Mouse (Mus musculus) limb, embryonic 15.5 days (tissue): ENCODE results near the gene Hoxd8. TPM values are rescaled to one million over a fixed set of nuclear protein-coding genes. Genes with fewer than 3 reads are reported as not detected.

ENCODE experiments used
- ATAC-seq: fragments of 200-750 bp; cut with Nextera tagmentation; 2 replicates; pipeline ENCODE4 v1.8.0; 2017; ENCODE audit warnings: low read depth, moderate TSS enrichment; ENCODE audit not compliant: insufficient number of reproducible peaks, low FRiP score, low TSS enrichment
- H3K27ac ChIP-seq: fragments of 300-500 bp; sonication (generic); 2 replicates; pipeline ENCODE4 v1.5.1; 2015; ENCODE audit warnings: moderate library complexity, mild to moderate bottlenecking, inconsistent platforms
- H3K27me3 ChIP-seq: fragments of 300-500 bp; sonication (generic); 2 replicates; pipeline ENCODE4 v1.6.1; 2015; ENCODE audit warnings: inconsistent platforms
- H3K36me3 ChIP-seq: fragments of 300-500 bp; sonication (generic); 2 replicates; pipeline ENCODE4 v1.6.1; 2015; ENCODE audit warnings: inconsistent platforms
- H3K4me1 ChIP-seq: fragments of 300-500 bp; sonication (generic); 2 replicates; pipeline ENCODE4 v1.6.1; 2015; ENCODE audit warnings: inconsistent platforms
- H3K4me2 ChIP-seq: fragments of 300-500 bp; sonication (generic); 2 replicates; pipeline ENCODE4 v1.6.1; 2015; ENCODE audit warnings: mild to moderate bottlenecking, inconsistent platforms
- H3K4me3 ChIP-seq: fragments of 300-500 bp; sonication (generic); 2 replicates; pipeline ENCODE4 v1.5.1; 2015; ENCODE audit warnings: mild to moderate bottlenecking, inconsistent platforms
- H3K9ac ChIP-seq: fragments of 300-500 bp; sonication (generic); 2 replicates; pipeline ENCODE4 v1.6.1; 2015; ENCODE audit warnings: inconsistent platforms
- H3K9me3 ChIP-seq: fragments of 300-500 bp; sonication (generic); 2 replicates; pipeline ENCODE4 v1.6.1; 2016; ENCODE audit warnings: inconsistent platforms
- WGBS: fragments of 180-500 bp; shearing (Covaris S2); methylation state at CpG from one replicate; pipeline ENCODE4 v1.1.7; 2015; 5-methylcytosine and 5-hydroxymethylcytosine counted together
- polyA plus RNA-seq: library from polyadenylated mRNA; unstranded; fragments of >200 nt; fragmentation: Nextera tagmentation; extraction: Ambion mirVana; gene quantifications from 2 replicates; pipeline ENCODE4 v1.2.1, GENCODE M21; 2015

The Hoxd8 gene
- polyA plus RNA-seq, 1 experiment from 2014 or later: 5.9 TPM

- Histone ChIP-seq H3K4me1 (peaks cover 24% of the 10 kb centered on the region), H3K9ac (no peak overlapping the region), H3K27ac (no peak overlapping the region), H3K4me2 (peak overlapping the region; percentile 26; the same call in 1 of the 2 replicates), H3K36me3 (no peaks in the 10 kb centered on the region), H3K9me3 (no peaks in the 10 kb centered on the region), H3K4me3 (peak overlapping the region; percentile 15), H3K27me3 (peaks cover 97% of the 10 kb centered on the region)
- ATAC-seq: no peak
- 9% methylated on average over 57 of the region's 58 CpGs for WGBS
These were observed 42.0 kb downstream of the Hoxd8 start for GRCm38 (mm10) chr2:74746298-74746921.

GRCm38 (mm10) chr2:74747006-74747405, 42.6 kb downstream of the Hoxd8 start:
- Histone ChIP-seq H3K9ac (no peak overlapping the region), H3K4me1 (peaks cover 24% of the 10 kb centered on the region), H3K36me3 (no peaks in the 10 kb centered on the region), H3K27me3 (peaks cover 97% of the 10 kb centered on the region), H3K27ac (no peak overlapping the region), H3K9me3 (no peaks in the 10 kb centered on the region), H3K4me2 (0 out of 2 replicates have a peak overlapping the region, but pooled peaks have one; percentile 26), H3K4me3 (peak overlapping the region; percentile 15; the same call in 1 of the 2 replicates)
- WGBS: 12% methylated on average over 24 of the region's 24 CpGs
- ATAC-seq: no peak

- H3K36me3 ChIP-seq: no peaks in the 10 kb centered on the region
- H3K9me3 ChIP-seq: no peaks in the 10 kb centered on the region
- H3K4me3 ChIP-seq: no peak overlapping the region
- WGBS: 28% methylated on average over 11 of the region's 11 CpGs
- ATAC-seq: no peak
- H3K27me3 ChIP-seq: peaks cover 97% of the 10 kb centered on the region
- H3K27ac ChIP-seq: no peak overlapping the region
- H3K4me2 ChIP-seq: no peak overlapping the region
- no peak overlapping the region for H3K9ac ChIP-seq
- peaks cover 28% of the 10 kb centered on the region for H3K4me1 ChIP-seq
These were observed 43.3 kb downstream of the Hoxd8 start for GRCm38 (mm10) chr2:74747661-74748141.

- Histone ChIP-seq H3K4me3 (no peak overlapping the region), H3K36me3 (no peaks in the 10 kb centered on the region), H3K4me2 (no peak overlapping the region), H3K9ac (no peak overlapping the region), H3K27me3 (peaks cover 99% of the 10 kb centered on the region), H3K9me3 (no peaks in the 10 kb centered on the region), H3K4me1 (peaks cover 33% of the 10 kb centered on the region), H3K27ac (no peak overlapping the region)
- no peak for ATAC-seq
- 26% methylated on average over 9 of the region's 9 CpGs for WGBS
These were observed 44.1 kb downstream of the Hoxd8 start for GRCm38 (mm10) chr2:74748436-74748995.

GRCm38 (mm10) chr2:74749337-74750121, 45.1 kb downstream of the Hoxd8 start:
- H3K27ac ChIP-seq: no peak overlapping the region

GRCm38 (mm10) chr2:74750731-74751250, 46.4 kb downstream of the Hoxd8 start:
- Histone ChIP-seq H3K27me3 (peaks cover 98% of the 10 kb centered on the region), H3K4me3 (no peak overlapping the region), H3K36me3 (no peaks in the 10 kb centered on the region), H3K9ac (no peak overlapping the region), H3K27ac (no peak overlapping the region), H3K9me3 (no peaks in the 10 kb centered on the region), H3K4me1 (peaks cover 33% of the 10 kb centered on the region), H3K4me2 (no peak overlapping the region; the same call in 1 of the 2 replicates)
- 50% methylated on average over 5 of the region's 5 CpGs for WGBS
- no peak for ATAC-seq

More at GRCm38 (mm10) chr2:74749337-74750121, 45.1 kb downstream of the Hoxd8 start:
- Histone ChIP-seq H3K36me3 (no peaks in the 10 kb centered on the region), H3K4me2 (peak overlapping the region; percentile 46), H3K9ac (no peak overlapping the region), H3K4me3 (peak overlapping the region; percentile 31), H3K27me3 (peaks cover 99% of the 10 kb centered on the region), H3K4me1 (peaks cover 33% of the 10 kb centered on the region), H3K9me3 (no peaks in the 10 kb centered on the region)
- under 1% methylated on average over 47 of the region's 47 CpGs for WGBS
- peak; percentile 38; the same call in 1 of the 2 replicates for ATAC-seq

GRCm38 (mm10) chr2:74751861-74752260, 47.4 kb downstream of the Hoxd8 start:
- peaks cover 95% of the 10 kb centered on the region for H3K27me3 ChIP-seq
- WGBS: 81% methylated on average over 1 of the region's 1 CpGs

GRCm38 (mm10) chr2:74752431-74753174, 48.2 kb downstream of the Hoxd8 start:
- H3K27ac ChIP-seq: no peak overlapping the region
- no peak overlapping the region for H3K9ac ChIP-seq
- H3K9me3 ChIP-seq: no peaks in the 10 kb centered on the region
- H3K27me3 ChIP-seq: peaks cover 90% of the 10 kb centered on the region
- peak overlapping the region; percentile 66 for H3K4me2 ChIP-seq
- no peaks in the 10 kb centered on the region for H3K36me3 ChIP-seq
- 4% methylated on average over 45 of the region's 45 CpGs for WGBS
- no peak for ATAC-seq
- H3K4me1 ChIP-seq: peaks cover 22% of the 10 kb centered on the region
- peak overlapping the region; percentile 34 for H3K4me3 ChIP-seq

More at GRCm38 (mm10) chr2:74751861-74752260, 47.4 kb downstream of the Hoxd8 start:
- no peak overlapping the region for H3K4me3 ChIP-seq
- ATAC-seq: no peak
- H3K4me2 ChIP-seq: no peak overlapping the region
- H3K36me3 ChIP-seq: no peaks in the 10 kb centered on the region
- no peak overlapping the region for H3K9ac ChIP-seq
- H3K9me3 ChIP-seq: no peaks in the 10 kb centered on the region
- no peak overlapping the region for H3K27ac ChIP-seq
- peaks cover 25% of the 10 kb centered on the region for H3K4me1 ChIP-seq

GRCm38 (mm10) chr2:74753175-74753523, 48.7 kb downstream of the Hoxd8 start:
- ATAC-seq: no peak
- Histone ChIP-seq H3K27me3 (peaks cover 90% of the 10 kb centered on the region), H3K9ac (no peak overlapping the region), H3K4me2 (peak overlapping the region; percentile 66), H3K36me3 (no peaks in the 10 kb centered on the region), H3K4me1 (peaks cover 22% of the 10 kb centered on the region), H3K9me3 (no peaks in the 10 kb centered on the region), H3K27ac (no peak overlapping the region), H3K4me3 (peak overlapping the region; percentile 34)
- WGBS: 4% methylated on average over 24 of the region's 25 CpGs

GRCm38 (mm10) chr2:74753711-74754110, 49.3 kb downstream of the Hoxd8 start:
- Histone ChIP-seq H3K9ac (no peak overlapping the region), H3K4me3 (no peak overlapping the region), H3K4me1 (peaks cover 22% of the 10 kb centered on the region), H3K36me3 (no peaks in the 10 kb centered on the region), H3K27me3 (peaks cover 89% of the 10 kb centered on the region), H3K27ac (no peak overlapping the region), H3K9me3 (no peaks in the 10 kb centered on the region), H3K4me2 (no peak overlapping the region)
- no peak for ATAC-seq
- 41% methylated on average over 5 of the region's 5 CpGs for WGBS
